Mouse (Mus musculus): ENCODE data around the gene Phldb2. TPM values are rescaled to one million over a fixed set of nuclear protein-coding genes. Genes with fewer than 3 reads are reported as not detected.

Phldb2 gene
- polyA plus RNA-seq, 1 experiment from 2014 or later = 7.5 TPM

DNA sequence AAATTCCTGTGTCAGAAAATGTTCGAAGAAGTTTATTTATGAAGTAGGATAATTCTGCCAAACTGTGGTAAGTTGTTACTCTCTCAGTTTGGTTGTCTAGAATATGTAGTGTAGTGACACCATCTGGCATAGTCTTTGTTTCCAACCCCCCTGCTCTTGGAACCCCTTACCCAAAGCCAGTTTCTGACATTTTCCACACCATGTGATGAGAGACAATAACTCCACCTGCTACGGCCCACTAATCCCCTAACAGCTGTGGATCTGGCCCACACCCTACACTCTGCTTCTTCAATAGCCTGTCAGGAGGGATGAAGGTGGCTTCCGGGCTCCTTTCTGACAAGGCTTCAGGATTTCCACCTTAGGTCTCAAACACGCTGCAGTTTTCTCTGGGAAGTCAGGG is 154.2 kb downstream of the Phldb2 start:
- Histone ChIP-seq H3K27me3 (ENCODE audit: control insufficient read depth, insufficient read depth, low read length) (no peaks in the 10 kb centered on the region), H3K4me3 (replicated peaks; ENCODE audit: low read length) (no peak overlapping the region), H3K4me2 (replicated peaks) (no peak overlapping the region), H3K9ac (no peak overlapping the region), H3K9me3 (ENCODE audit: control insufficient read depth, low read length) (no peaks in the 10 kb centered on the region), H3K36me3 (replicated peaks; ENCODE audit: control insufficient read depth, insufficient read depth) (no peaks in the 10 kb centered on the region), H3K4me1 (replicated peaks; ENCODE audit: control insufficient read depth, insufficient read depth, low read length) (no peaks in the 10 kb centered on the region), H3K27ac (no peak overlapping the region)
- DNase-seq (ENCODE audit: low spot score) (no peak), ATAC-seq (ENCODE audit: low FRiP score) (no peak)
- 76% methylated on average over 4 of the region's 4 CpGs for WGBS

DNA sequence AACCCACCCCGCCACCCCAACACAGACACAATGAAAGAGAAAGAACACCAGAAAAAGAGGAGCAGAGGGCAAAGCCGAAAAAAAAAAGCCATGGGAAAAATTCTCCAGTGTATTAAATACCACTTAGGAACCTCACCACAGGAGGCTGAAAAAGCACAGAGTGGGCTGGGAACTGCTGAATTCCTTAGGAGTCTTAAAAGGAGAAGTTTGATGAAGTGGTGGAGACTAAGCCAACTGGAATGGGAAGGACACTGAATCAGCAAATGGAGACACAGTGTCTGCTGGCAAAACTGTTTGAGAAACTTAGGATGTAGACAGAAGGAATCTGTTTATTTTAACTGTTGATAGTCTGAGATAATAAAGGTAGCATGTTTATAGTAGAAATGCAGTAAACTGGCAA is 154.8 kb downstream of the Phldb2 start:
- Histone ChIP-seq H3K4me3 (replicated peaks; ENCODE audit: low read length) (no peak overlapping the region), H3K36me3 (replicated peaks; ENCODE audit: control insufficient read depth, insufficient read depth) (no peaks in the 10 kb centered on the region), H3K4me1 (replicated peaks; ENCODE audit: control insufficient read depth, insufficient read depth, low read length) (no peaks in the 10 kb centered on the region), H3K9ac (no peak overlapping the region), H3K27ac (no peak overlapping the region), H3K4me2 (replicated peaks) (no peak overlapping the region), H3K27me3 (ENCODE audit: control insufficient read depth, insufficient read depth, low read length) (no peaks in the 10 kb centered on the region), H3K9me3 (ENCODE audit: control insufficient read depth, low read length) (no peaks in the 10 kb centered on the region)
- 92% methylated on average over 2 of the region's 2 CpGs for WGBS
- ATAC-seq (ENCODE audit: low FRiP score) (no peak), DNase-seq (ENCODE audit: low spot score) (no peak)

DNA sequence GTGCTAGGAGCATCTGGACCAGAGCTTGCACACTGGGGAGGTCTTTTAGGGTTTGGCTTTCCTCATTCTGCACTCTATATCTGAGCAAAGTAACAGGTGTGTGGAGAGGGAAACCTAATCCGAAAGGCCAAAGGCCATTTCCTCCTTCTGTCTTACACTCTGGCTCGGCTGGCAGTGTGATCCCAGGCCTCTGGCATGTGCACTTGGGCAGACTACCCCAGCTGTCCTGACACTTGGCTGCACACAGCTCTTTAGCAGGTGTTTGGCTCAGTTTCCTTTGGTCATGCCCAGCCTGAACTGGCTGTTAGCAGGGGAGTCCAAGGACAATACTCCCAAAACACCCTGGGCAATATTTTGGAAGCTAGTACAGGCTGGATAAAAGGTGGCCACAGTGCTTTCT is 156.6 kb downstream of the Phldb2 start:
- H3K9me3 ChIP-seq (ENCODE audit: control insufficient read depth, low read length) = no peaks in the 10 kb centered on the region
- H3K4me2 ChIP-seq (replicated peaks) = no peak overlapping the region
- H3K4me3 ChIP-seq (replicated peaks; ENCODE audit: low read length) = no peak overlapping the region
- no peak overlapping the region for H3K27ac ChIP-seq
- WGBS = 77% methylated on average over 2 of the region's 2 CpGs
- DNase-seq (ENCODE audit: low spot score) = no peak
- no peaks in the 10 kb centered on the region for H3K36me3 ChIP-seq (replicated peaks; ENCODE audit: control insufficient read depth, insufficient read depth)
- ATAC-seq (ENCODE audit: low FRiP score) = peak; percentile 72; the same call in 1 of the 2 replicates
- H3K4me1 ChIP-seq (replicated peaks; ENCODE audit: control insufficient read depth, insufficient read depth, low read length) = no peaks in the 10 kb centered on the region
- no peaks in the 10 kb centered on the region for H3K27me3 ChIP-seq (ENCODE audit: control insufficient read depth, insufficient read depth, low read length)
- no peak overlapping the region for H3K9ac ChIP-seq

DNA sequence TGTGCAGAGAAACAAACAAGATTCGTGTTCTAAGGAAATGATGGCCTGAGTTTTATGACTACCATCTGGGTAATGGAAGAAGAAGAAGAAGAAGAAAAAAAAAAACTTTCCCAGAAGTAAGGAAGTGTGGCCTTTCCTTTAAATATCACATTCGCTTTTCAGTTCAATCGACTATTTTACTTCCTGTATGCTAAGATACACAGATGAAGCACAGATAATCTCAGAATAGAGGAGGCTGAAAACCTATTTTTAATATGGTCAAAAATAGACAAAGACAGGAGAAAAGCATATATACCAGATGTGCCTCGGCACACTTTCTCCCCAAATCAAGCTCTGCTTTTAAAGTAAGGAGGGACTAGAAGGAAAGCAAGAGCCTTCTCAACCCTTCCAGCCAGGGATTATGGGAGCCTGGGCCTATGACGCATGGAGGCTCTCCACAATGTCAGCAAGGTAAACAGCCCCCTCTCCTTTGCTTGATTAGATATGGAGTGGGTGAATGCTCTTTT is 158.2 kb downstream of the Phldb2 start:
- no peaks in the 10 kb centered on the region for H3K36me3 ChIP-seq (replicated peaks; ENCODE audit: control insufficient read depth, insufficient read depth)
- H3K4me3 ChIP-seq (replicated peaks; ENCODE audit: low read length) = no peak overlapping the region
- no peak overlapping the region for H3K9ac ChIP-seq
- no peaks in the 10 kb centered on the region for H3K4me1 ChIP-seq (replicated peaks; ENCODE audit: control insufficient read depth, insufficient read depth, low read length)
- H3K4me2 ChIP-seq (replicated peaks) = no peak overlapping the region
- WGBS = 90% methylated on average over 5 of the region's 5 CpGs
- no peak for ATAC-seq (ENCODE audit: low FRiP score)
- H3K27ac ChIP-seq = no peak overlapping the region
- no peaks in the 10 kb centered on the region for H3K9me3 ChIP-seq (ENCODE audit: control insufficient read depth, low read length)
- no peaks in the 10 kb centered on the region for H3K27me3 ChIP-seq (ENCODE audit: control insufficient read depth, insufficient read depth, low read length)
- no peak for DNase-seq (ENCODE audit: low spot score)

DNA sequence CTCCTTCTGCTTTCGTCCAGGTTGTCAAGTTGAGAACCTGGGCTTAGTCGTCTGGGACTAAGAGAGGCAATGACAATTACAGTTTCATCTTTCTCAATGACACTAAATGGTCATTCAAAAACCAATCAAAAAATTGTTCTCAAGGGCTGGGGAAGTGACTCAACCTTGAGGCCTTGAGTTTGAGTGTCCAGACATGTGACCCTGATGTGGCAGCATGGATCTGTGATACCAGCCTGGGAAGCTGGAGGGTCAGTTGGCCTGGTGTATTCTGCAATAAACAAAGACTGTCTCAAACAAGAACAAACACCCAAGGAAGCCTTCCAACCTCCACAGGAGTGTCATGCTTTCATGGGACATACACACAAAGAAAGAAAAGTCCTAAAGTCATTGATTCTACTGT is 160.6 kb downstream of the Phldb2 start:
- WGBS = 90% methylated on average over 2 of the region's 2 CpGs
- ATAC-seq (ENCODE audit: low FRiP score) (no peak), DNase-seq (ENCODE audit: low spot score) (no peak)
- no peak overlapping the region for H3K4me2 ChIP-seq (replicated peaks)
- H3K36me3 ChIP-seq (replicated peaks; ENCODE audit: control insufficient read depth, insufficient read depth) = no peaks in the 10 kb centered on the region
- no peaks in the 10 kb centered on the region for H3K9me3 ChIP-seq (ENCODE audit: control insufficient read depth, low read length)
- H3K4me1 ChIP-seq (replicated peaks; ENCODE audit: control insufficient read depth, insufficient read depth, low read length) = no peaks in the 10 kb centered on the region
- no peak overlapping the region for H3K9ac ChIP-seq
- H3K27me3 ChIP-seq (ENCODE audit: control insufficient read depth, insufficient read depth, low read length) = no peaks in the 10 kb centered on the region
- H3K27ac ChIP-seq = no peak overlapping the region
- no peak overlapping the region for H3K4me3 ChIP-seq (replicated peaks; ENCODE audit: low read length)

DNA sequence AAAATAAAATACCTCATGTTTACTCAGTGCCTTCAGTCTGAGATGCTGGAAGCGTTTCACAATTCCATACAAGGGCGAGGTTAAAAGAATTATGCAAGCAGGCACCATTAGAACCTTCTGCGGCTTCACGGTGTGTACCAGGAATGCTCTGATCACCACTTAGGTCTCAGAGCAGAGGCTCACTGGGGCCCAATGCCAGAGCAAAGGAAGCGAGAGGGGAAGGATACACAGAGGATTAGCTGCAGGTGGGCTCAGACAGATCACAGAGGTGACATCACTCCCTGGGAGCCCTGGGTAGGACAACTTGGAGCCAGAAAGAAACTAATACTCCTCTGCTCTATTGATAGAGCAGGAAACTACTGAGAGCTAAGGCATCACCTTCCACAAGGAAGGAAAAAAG is 162.1 kb downstream of the Phldb2 start:
- DNase-seq (ENCODE audit: low spot score) = no peak
- H3K9ac ChIP-seq = no peak overlapping the region
- H3K36me3 ChIP-seq (replicated peaks; ENCODE audit: control insufficient read depth, insufficient read depth) = no peaks in the 10 kb centered on the region
- no peaks in the 10 kb centered on the region for H3K4me1 ChIP-seq (replicated peaks; ENCODE audit: control insufficient read depth, insufficient read depth, low read length)
- WGBS = 70% methylated on average over 5 of the region's 5 CpGs
- H3K27me3 ChIP-seq (ENCODE audit: control insufficient read depth, insufficient read depth, low read length) = no peaks in the 10 kb centered on the region
- no peak overlapping the region for H3K27ac ChIP-seq
- H3K9me3 ChIP-seq (ENCODE audit: control insufficient read depth, low read length) = no peaks in the 10 kb centered on the region
- H3K4me3 ChIP-seq (replicated peaks; ENCODE audit: low read length) = no peak overlapping the region
- no peak overlapping the region for H3K4me2 ChIP-seq (replicated peaks)
- ATAC-seq (ENCODE audit: low FRiP score) = no peak

DNA sequence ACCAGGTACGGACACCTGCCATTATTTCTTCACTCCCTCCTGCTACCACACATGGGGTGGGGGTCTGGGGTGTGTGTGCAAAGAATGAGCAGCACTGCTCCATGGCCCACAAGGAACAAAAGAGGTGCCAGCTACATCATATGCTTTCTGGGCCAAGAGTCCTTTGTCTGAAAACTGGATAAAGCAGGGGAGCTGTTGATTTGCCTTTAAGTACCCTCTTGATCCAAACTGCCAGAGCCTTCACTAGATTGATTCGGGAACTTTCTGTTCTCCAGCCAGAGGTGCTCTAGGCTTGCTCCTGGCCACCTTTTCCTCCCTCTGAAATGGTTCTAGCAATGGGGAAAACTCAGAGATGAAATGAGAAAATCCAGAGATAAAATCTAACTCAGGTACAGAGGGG is 164.1 kb downstream of the Phldb2 start:
- Histone ChIP-seq H3K9me3 (ENCODE audit: control insufficient read depth, low read length) (no peaks in the 10 kb centered on the region), H3K4me1 (replicated peaks; ENCODE audit: control insufficient read depth, insufficient read depth, low read length) (no peaks in the 10 kb centered on the region), H3K4me2 (replicated peaks) (no peak overlapping the region), H3K27me3 (ENCODE audit: control insufficient read depth, insufficient read depth, low read length) (no peaks in the 10 kb centered on the region), H3K27ac (no peak overlapping the region), H3K9ac (no peak overlapping the region), H3K4me3 (replicated peaks; ENCODE audit: low read length) (no peak overlapping the region), H3K36me3 (replicated peaks; ENCODE audit: control insufficient read depth, insufficient read depth) (no peaks in the 10 kb centered on the region)
- no peak for DNase-seq (ENCODE audit: low spot score)
- WGBS = 91% methylated on average over 2 of the region's 2 CpGs
- no peak for ATAC-seq (ENCODE audit: low FRiP score)

DNA sequence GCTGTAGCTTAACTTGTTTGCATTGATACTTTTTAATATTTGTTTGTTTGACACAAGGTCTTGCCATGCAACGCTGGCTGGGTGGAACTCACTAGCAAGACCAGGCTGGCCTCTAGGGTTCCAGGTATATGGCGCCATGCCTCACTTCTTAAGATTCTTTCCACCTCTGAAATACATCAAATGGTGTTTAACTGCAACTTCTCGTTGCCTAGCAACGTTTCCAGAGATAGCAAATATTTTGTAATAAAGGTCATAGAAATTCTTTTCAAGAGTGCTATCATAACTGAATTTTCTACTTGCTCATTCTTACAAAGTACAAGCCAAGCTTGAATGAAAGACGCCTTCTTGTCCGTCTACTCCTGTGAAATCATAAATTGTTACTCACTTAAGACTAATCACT is 165.7 kb downstream of the Phldb2 start:
- no peak for DNase-seq (ENCODE audit: low spot score)
- no peak for ATAC-seq (ENCODE audit: low FRiP score)

DNA sequence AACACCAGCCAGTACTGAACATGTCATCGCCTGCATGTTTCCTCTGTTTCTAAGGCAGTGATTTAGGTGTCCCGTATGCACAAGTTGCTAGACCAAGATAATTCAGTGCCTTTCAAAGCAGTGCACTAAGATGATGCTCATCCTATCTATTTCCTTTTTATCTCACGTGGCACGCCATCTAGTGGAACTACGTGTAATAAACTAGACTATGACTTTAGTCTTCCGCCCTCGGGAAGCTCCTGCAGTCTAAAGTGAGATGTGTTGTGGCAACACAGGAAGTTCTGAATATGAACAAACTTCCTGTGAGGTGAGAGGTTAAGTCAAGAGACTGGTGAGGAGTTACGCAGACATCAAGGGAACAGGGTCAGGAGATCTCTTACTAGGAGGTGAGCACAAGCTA is 166.8 kb downstream of the Phldb2 start:
- 40% methylated on average over 8 of the region's 8 CpGs for WGBS
- DNase-seq (ENCODE audit: low spot score) = peak; percentile 27
- Histone ChIP-seq H3K9me3 (ENCODE audit: control insufficient read depth, low read length) (no peaks in the 10 kb centered on the region), H3K4me3 (replicated peaks; ENCODE audit: low read length) (no peak overlapping the region), H3K4me1 (replicated peaks; ENCODE audit: control insufficient read depth, insufficient read depth, low read length) (no peaks in the 10 kb centered on the region), H3K4me2 (replicated peaks) (no peak overlapping the region), H3K27me3 (ENCODE audit: control insufficient read depth, insufficient read depth, low read length) (no peaks in the 10 kb centered on the region), H3K27ac (no peak overlapping the region), H3K36me3 (replicated peaks; ENCODE audit: control insufficient read depth, insufficient read depth) (no peaks in the 10 kb centered on the region), H3K9ac (no peak overlapping the region)
- ATAC-seq (ENCODE audit: low FRiP score) = no peak

More for the DNA sequence above, 165.7 kb downstream of the Phldb2 start:
- Histone ChIP-seq H3K36me3 (replicated peaks; ENCODE audit: control insufficient read depth, insufficient read depth) (no peaks in the 10 kb centered on the region), H3K27ac (no peak overlapping the region), H3K9me3 (ENCODE audit: control insufficient read depth, low read length) (no peaks in the 10 kb centered on the region), H3K4me2 (replicated peaks) (no peak overlapping the region), H3K4me3 (replicated peaks; ENCODE audit: low read length) (no peak overlapping the region), H3K4me1 (replicated peaks; ENCODE audit: control insufficient read depth, insufficient read depth, low read length) (no peaks in the 10 kb centered on the region), H3K27me3 (ENCODE audit: control insufficient read depth, insufficient read depth, low read length) (no peaks in the 10 kb centered on the region), H3K9ac (no peak overlapping the region)
- 92% methylated on average over 6 of the region's 6 CpGs for WGBS

DNA sequence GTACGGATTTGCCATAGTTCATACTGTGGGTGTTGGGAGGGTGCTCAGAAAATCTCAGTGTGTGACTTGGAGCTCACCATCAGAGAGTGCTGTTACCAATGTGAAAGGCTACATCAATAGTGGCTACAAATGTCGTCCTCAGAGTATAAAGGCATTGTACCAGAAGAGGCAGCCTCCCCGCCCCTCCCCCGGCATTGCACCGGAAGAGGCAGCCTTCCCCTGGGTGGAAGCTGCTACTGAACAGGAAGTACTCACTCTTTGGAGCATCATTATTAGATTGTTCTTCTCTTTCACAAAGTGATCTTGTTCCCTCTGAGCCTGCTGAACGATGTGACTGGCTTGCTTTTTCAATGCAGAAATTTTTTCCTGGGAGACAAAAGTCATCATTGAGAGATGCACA is 173.4 kb downstream of the Phldb2 start:
- no peak overlapping the region for H3K27ac ChIP-seq
- ATAC-seq (ENCODE audit: low FRiP score) = no peak
- no peak overlapping the region for H3K4me3 ChIP-seq (replicated peaks; ENCODE audit: low read length)
- H3K4me2 ChIP-seq (replicated peaks) = no peak overlapping the region
- WGBS = 78% methylated on average over 6 of the region's 6 CpGs
- DNase-seq (ENCODE audit: low spot score) = no peak
- H3K4me1 ChIP-seq (replicated peaks; ENCODE audit: control insufficient read depth, insufficient read depth, low read length) = no peaks in the 10 kb centered on the region
- H3K36me3 ChIP-seq (replicated peaks; ENCODE audit: control insufficient read depth, insufficient read depth) = no peaks in the 10 kb centered on the region; the same call in 1 of the 2 replicates
- H3K27me3 ChIP-seq (ENCODE audit: control insufficient read depth, insufficient read depth, low read length) = no peaks in the 10 kb centered on the region
- H3K9me3 ChIP-seq (ENCODE audit: control insufficient read depth, low read length) = no peaks in the 10 kb centered on the region
- H3K9ac ChIP-seq = no peak overlapping the region
